In genomic region chr17:14943009-14943728, GRCm38 (mm10) we compare ENCODE assay signal across 8 mouse cellular contexts. TPM values are rescaled to one million over a fixed set of nuclear protein-coding genes. Genes with fewer than 3 reads are reported as not detected.
DNase-seq lines count a peak whose midpoint lies in the region; ATAC-seq and TF ChIP-seq lines count a peak whose summit lies in the region.

Gene Wdr27 (minus strand): TSS chr17:14943158.
Gene 1600012H06Rik (plus strand): TSS chr17:14943184.

- H3K4me3 ChIP-seq in MEL (ENCODE audit: control insufficient read depth in 1 of 2, insufficient read depth in 1 of 2, low read depth in 2 of 2, low read length in 2 of 2) = peak within 1 kb of the TSS; percentile 61 to 71
- peak within 1 kb of the TSS; percentile 84 for H3K4me3 ChIP-seq in cerebellum, adult 2 months (replicated peaks; ENCODE audit: insufficient read depth, low read depth, low read length)
- H3K4me3 ChIP-seq in lung, embryonic 16.5 days (ENCODE audit: low read length) = peak within 1 kb of the TSS; percentile 68

- no peak within 1 kb of the TSS for H3K27ac ChIP-seq in MEL (ENCODE audit: control insufficient read depth, low read depth, low read length)
- H3K27ac ChIP-seq in cerebellum, adult 2 months (ENCODE audit: insufficient read depth, low read length) = peak within 1 kb of the TSS; percentile 57
- peak within 1 kb of the TSS; percentile 63 for H3K27ac ChIP-seq in lung, embryonic 16.5 days (ENCODE audit: low read length)

- under 1% methylated on average over 54 of the region's 54 CpGs for WGBS in cerebellum, adult 2 months
- under 1% methylated on average over 54 of the region's 54 CpGs for WGBS in lung, embryonic 16.5 days

- H3K4me1 ChIP-seq in MEL (ENCODE audit: control insufficient read depth in 1 of 2, insufficient read depth in 2 of 2, low read length in 2 of 2) = peaks cover 0 to 5% of the 10 kb centered on the region in 2 experiments; a peak in 1 of 4 replicates
- no peaks in the 10 kb centered on the region; the same call in 1 of the 2 replicates for H3K4me1 ChIP-seq in cerebellum, adult 2 months (ENCODE audit: control insufficient read depth, insufficient read depth, low read length)
- H3K4me1 ChIP-seq in lung, embryonic 16.5 days (replicated peaks; ENCODE audit: control insufficient read depth, insufficient read depth, low read length) = peaks cover 12% of the 10 kb centered on the region

- TF ChIP-seq CTCF in MEL (IDR thresholded peaks at IDR 0.05 in 2 of 3, conservative IDR thresholded peaks at IDR 0.05 in 1 of 3; ENCODE audit: control insufficient read depth in 1 of 3, insufficient read depth in 1 of 3, low read depth in 2 of 3, low read length in 3 of 3, poor library complexity in 1 of 3, severe bottlenecking in 1 of 3) = no peak
- no peak for TF ChIP-seq CTCF in cerebellum, adult 2 months (IDR thresholded peaks at IDR 0.05; ENCODE audit: borderline replicate concordance, insufficient read depth, low read depth, low read length)

- DNase-seq in MEL (ENCODE audit: low read depth, low spot score) = peak; percentile 98
- DNase-seq in cerebellum, adult 2 months = peak; percentile 98 to 99
- DNase-seq in forelimb bud, embryonic 11.5 days (ENCODE audit: low read depth, low spot score) = peak; percentile 99
- DNase-seq in layer of hippocampus, adult 9-10 months (ENCODE audit: low spot score) = peak; percentile 94
- peak; percentile 98 for DNase-seq in ovary, postnatal 10 days (ENCODE audit: low spot score)
- peak; percentile 96 to 98 for DNase-seq in thymus, postnatal 10 days (ENCODE audit: low spot score in 2 of 2)

- peak within 1 kb of the TSS; percentile 70 for H3K4me2 ChIP-seq in lung, embryonic 16.5 days (ENCODE audit: low read depth, low read length)

- no peak for TF ChIP-seq RAD21 in MEL (IDR thresholded peaks at IDR 0.05; ENCODE audit: low read depth, low read length)

- peak within 1 kb of the TSS; percentile 65 for H3K9ac ChIP-seq in MEL (ENCODE audit: control insufficient read depth, low read depth, low read length, poor library complexity, severe bottlenecking)
- H3K9ac ChIP-seq in lung, embryonic 16.5 days (ENCODE audit: low read length) = peak within 1 kb of the TSS; percentile 80

- H3K27me3 ChIP-seq in MEL (ENCODE audit: control insufficient read depth in 1 of 2, insufficient read depth in 2 of 2, low read length in 2 of 2) = no peaks in the 10 kb centered on the region
- H3K27me3 ChIP-seq in cerebellum, adult 2 months (ENCODE audit: control insufficient read depth, insufficient read depth, low read length) = no peaks in the 10 kb centered on the region
- no peaks in the 10 kb centered on the region for H3K27me3 ChIP-seq in lung, embryonic 16.5 days (ENCODE audit: control insufficient read depth, insufficient read depth, low read depth, low read length)

- H3K36me3 ChIP-seq in MEL (ENCODE audit: control insufficient read depth in 1 of 2, insufficient read depth in 2 of 2, low read length in 2 of 2) = peaks cover 12 to 18% of the 10 kb centered on the region in 2 experiments
- peaks cover 12% of the 10 kb centered on the region; the same call in 1 of the 2 replicates for H3K36me3 ChIP-seq in lung, embryonic 16.5 days (ENCODE audit: control insufficient read depth, insufficient read depth, low read length)

- TF ChIP-seq POLR2A in MEL (IDR thresholded peaks at IDR 0.05; ENCODE audit: control insufficient read depth in 1 of 2, insufficient read depth in 1 of 2, low read depth in 1 of 2, low read length in 2 of 2, poor library complexity in 1 of 2) = peak; percentile 48 to 81; a peak in 3 of 4 replicates
- peak; percentile 65 for TF ChIP-seq POLR2A in cerebellum, adult 2 months (IDR thresholded peaks at IDR 0.05; ENCODE audit: borderline replicate concordance, insufficient read depth, low read length)

- no peaks in the 10 kb centered on the region for H3K9me3 ChIP-seq in MEL (replicated peaks; ENCODE audit: insufficient read depth, low read length)
- no peaks in the 10 kb centered on the region for H3K9me3 ChIP-seq in lung, embryonic 16.5 days (ENCODE audit: control insufficient read depth, low read length)

- H3K79me2 ChIP-seq in MEL (ENCODE audit: control insufficient read depth, insufficient read depth, low read length, poor library complexity) = peaks cover 9% of the 10 kb centered on the region

- TF ChIP-seq EP300 in MEL (IDR thresholded peaks at IDR 0.05; ENCODE audit: low read depth in 1 of 2, low read length in 2 of 2) = no peak

- ATAC-seq in hematopoietic stem cell, adult 5-6 weeks (replicated peaks in 1 of 2; ENCODE audit: insufficient read depth in 1 of 2, low FRiP score in 2 of 2, low TSS enrichment in 1 of 2, low read depth in 1 of 2, poor library complexity in 2 of 2, severe bottlenecking in 2 of 2) = peak; percentile 97
- peak; percentile 99 for ATAC-seq in lung, embryonic 16.5 days (ENCODE audit: low read depth)

TF ChIP-seq in MEL, 35 proteins besides CTCF, POLR2A, EP300 and RAD21:
- no peak for TF ChIP-seq USF2 (IDR thresholded peaks at IDR 0.05; ENCODE audit: borderline replicate concordance in 1 of 2, insufficient read depth in 1 of 2, low read depth in 1 of 2, low read length in 2 of 2)
- no peak; the same call in 1 of the 2 replicates for TF ChIP-seq KAT2A (conservative IDR thresholded peaks at IDR 0.05; ENCODE audit: low read depth, low read length)
- TF ChIP-seq MYB (IDR thresholded peaks at IDR 0.05; ENCODE audit: low read depth, low read length) = no peak
- TF ChIP-seq POLR2AphosphoS2 (IDR thresholded peaks at IDR 0.05; ENCODE audit: low read length) = peak; percentile 78; the same call in 1 of the 2 replicates
- TF ChIP-seq ZC3H11A (IDR thresholded peaks at IDR 0.05; ENCODE audit: low read depth, low read length) = no peak
- TF ChIP-seq GABPA (IDR thresholded peaks at IDR 0.05; ENCODE audit: low read depth, low read length) = no peak
- TF ChIP-seq ETS1 (IDR thresholded peaks at IDR 0.05; ENCODE audit: low read depth, low read length) = peak; percentile 85
- TF ChIP-seq MYC (IDR thresholded peaks at IDR 0.05; ENCODE audit: low read depth, low read length) = no peak
- no peak for TF ChIP-seq ZKSCAN1 (IDR thresholded peaks at IDR 0.05; ENCODE audit: low read depth, low read length)
- TF ChIP-seq NELFE (IDR thresholded peaks at IDR 0.05; ENCODE audit: low read depth, low read length) = peak; percentile 57; the same call in 1 of the 2 replicates
- peak; percentile 2 for TF ChIP-seq ZMIZ1 (IDR thresholded peaks at IDR 0.05; ENCODE audit: low read depth, low read length)
- no peak for TF ChIP-seq RCOR1 (IDR thresholded peaks at IDR 0.05; ENCODE audit: low read depth, low read length)
- TF ChIP-seq SIN3A (IDR thresholded peaks at IDR 0.05; ENCODE audit: low read length) = peak; percentile 100
- TF ChIP-seq TBP (IDR thresholded peaks at IDR 0.05; ENCODE audit: low read depth, low read length) = no peak
- TF ChIP-seq MAX (IDR thresholded peaks at IDR 0.05; ENCODE audit: low read length) = 0 out of 2 replicates have a peak, but pooled peaks have one; percentile 59
- peak; percentile 98 for TF ChIP-seq MXI1 (IDR thresholded peaks at IDR 0.05; ENCODE audit: low read depth, low read length)
- no peak for TF ChIP-seq UBTF (IDR thresholded peaks at IDR 0.05; ENCODE audit: borderline replicate concordance, insufficient read depth, low read depth, low read length)
- TF ChIP-seq MAFK (IDR thresholded peaks at IDR 0.05; ENCODE audit: borderline replicate concordance, low read depth, low read length) = no peak
- no peak for TF ChIP-seq NRF1 (IDR thresholded peaks at IDR 0.05; ENCODE audit: insufficient read depth, low read depth, low read length, poor library complexity, severe bottlenecking)
- TF ChIP-seq CHD2 (IDR thresholded peaks at IDR 0.05; ENCODE audit: low read length) = peak; percentile 100
- TF ChIP-seq GATA1 (IDR thresholded peaks at IDR 0.05; ENCODE audit: low read depth, low read length) = no peak
- TF ChIP-seq ELF1 (IDR thresholded peaks at IDR 0.05; ENCODE audit: low read depth, low read length) = peak; percentile 98
- no peak for TF ChIP-seq ZNF384 (IDR thresholded peaks at IDR 0.05; ENCODE audit: low read depth, low read length)
- TF ChIP-seq POLR2AphosphoS5 (IDR thresholded peaks at IDR 0.05; ENCODE audit: borderline replicate concordance, low read depth, low read length) = no peak
- no peak for TF ChIP-seq JUND (IDR thresholded peaks at IDR 0.05; ENCODE audit: low read depth, low read length)
- TF ChIP-seq CHD1 (IDR thresholded peaks at IDR 0.05; ENCODE audit: low read depth, low read length) = no peak
- no peak for TF ChIP-seq MEF2A (IDR thresholded peaks at IDR 0.05; ENCODE audit: extremely low read depth, insufficient replicate concordance, low read depth, low read length, poor library complexity, severe bottlenecking)
- TF ChIP-seq HCFC1 (IDR thresholded peaks at IDR 0.05; ENCODE audit: low read depth, low read length) = peak; percentile 96
- TF ChIP-seq TCF12 (IDR thresholded peaks at IDR 0.05; ENCODE audit: low read depth, low read length) = no peak; the same call in 1 of the 2 replicates
- TF ChIP-seq SMC3 (IDR thresholded peaks at IDR 0.05; ENCODE audit: low read depth, low read length) = no peak
- no peak for TF ChIP-seq MAZ (IDR thresholded peaks at IDR 0.05; ENCODE audit: low read depth, low read length)

RNA-seq across cellular contexts. Expression of gene Wdr27, which starts in this region (rescaled TPM):
- total RNA-seq in MEL (2012; rRNA removed) = 0.10 and 0.69 TPM in 2 replicates
- polyA plus RNA-seq in MEL (2012; ENCODE audit: insufficient read depth in 1 of 2, insufficient read length in 2 of 2, low read depth in 1 of 2, low replicate concordance in 2 of 2, missing spikeins in 1 of 2) = 1 to 10 TPM in 1 of 2 experiments, not detected in 1; 1.4 TPM
- polyA plus RNA-seq in cerebellum, adult 2 months (2012; rRNA removed) = 4.0 and 4.4 TPM in 2 replicates
- total RNA-seq in hematopoietic stem cell, adult 5-6 weeks (2017) = not detected in 2 replicates
- 11.1 and 13.1 TPM in 2 replicates for polyA plus RNA-seq in lung, embryonic 16.5 days (2015; fragmentation: Nextera tagmentation; extraction: Ambion mirVana)

RNA-seq across cellular contexts. Expression of gene 1600012H06Rik, which starts in this region (rescaled TPM):
- total RNA-seq in MEL (2012; rRNA removed) = 3.8 and 5.0 TPM in 2 replicates
- polyA plus RNA-seq in MEL (2012; ENCODE audit: insufficient read depth in 1 of 2, insufficient read length in 2 of 2, low read depth in 1 of 2, low replicate concordance in 2 of 2, missing spikeins in 1 of 2) = 1 to 10 TPM in 1 of 2 experiments, not detected in 1; 6.5 TPM
- 17.5 and 18.4 TPM in 2 replicates for polyA plus RNA-seq in cerebellum, adult 2 months (2012; rRNA removed)
- 7.7 and 10.9 TPM in 2 replicates for total RNA-seq in hematopoietic stem cell, adult 5-6 weeks (2017)
- polyA plus RNA-seq in lung, embryonic 16.5 days (2015; fragmentation: Nextera tagmentation; extraction: Ambion mirVana) = 41.7 and 43.5 TPM in 2 replicates
